Mouse (Mus musculus) embryonic stem cell, embryonic (primary cell): ENCODE data around the gene Rbfox1.

Experiments used
- CTCF ChIA-PET, 4 experiments: fragments of 300-600 bp in 2 of 4; fragments of 350-600 bp in 2 of 4; sonication (Branson Sonifier 250); formaldehyde crosslinking; loops; one replicate each; lab custom pipeline; 2022; ENCODE audit warnings: inconsistent platforms in 2 of 4; lab: Charles Lee
- POLR2A ChIA-PET, 4 experiments: fragments of 300-600 bp in 2 of 4; fragments of 350-600 bp in 2 of 4; sonication (Branson Sonifier 250); formaldehyde crosslinking; loops; one replicate each; lab custom pipeline; 2022; ENCODE audit warnings: antibody characterized with exemption in 4 of 4, inconsistent platforms in 1 of 4; lab: Charles Lee

Rbfox1 gene

DNA sequence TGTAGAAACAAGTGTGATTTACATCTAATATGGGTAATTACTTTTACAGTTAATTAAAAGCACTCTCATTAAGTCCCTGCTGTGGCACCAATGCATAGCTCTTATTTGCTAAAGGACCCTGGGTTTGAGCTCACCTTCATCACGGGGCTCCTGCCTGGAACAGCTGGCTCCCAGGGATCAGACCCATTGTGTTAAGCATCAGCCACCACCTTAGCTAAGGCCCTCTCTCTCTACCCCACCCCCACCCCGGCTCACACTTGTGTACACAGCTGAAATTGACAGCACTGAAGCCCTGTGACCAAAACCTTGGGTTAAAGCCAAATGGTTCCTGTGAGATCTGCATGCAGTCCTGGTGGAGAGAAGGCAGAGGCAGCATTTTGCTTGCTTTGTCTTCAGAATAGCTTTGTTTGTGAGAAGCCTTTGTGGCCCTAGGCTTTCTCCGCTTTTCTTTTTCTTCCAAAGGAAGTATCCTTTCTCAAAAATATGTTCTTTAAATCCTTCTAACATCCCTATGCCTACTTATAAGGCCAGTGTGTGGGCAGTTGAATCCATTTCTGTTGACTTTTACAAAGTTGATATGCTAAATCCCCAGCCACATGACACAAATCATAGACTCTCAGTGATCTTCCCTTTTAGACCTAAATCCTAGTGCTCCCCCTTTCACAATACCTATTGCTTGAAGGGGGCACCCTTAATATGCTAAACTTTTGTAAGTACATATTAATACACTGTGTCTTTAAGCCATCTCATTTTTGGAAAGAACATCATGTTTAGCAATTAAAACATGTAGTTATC lies 594.7 kb downstream of the Rbfox1 start:
- ChIA-PET CTCF (interaction anchor here (0.5 to 3.3 kb wide), 28 partner anchors 9 to 1921 kb away, joined by 3 to 24 read pairs (median 4); no protein-coding TSS in a partner anchor), POLR2A (interaction anchor here in 2 of 4 experiments (1.2 to 1.5 kb wide), 2 partner anchors 17 to 25 kb away, joined by 3 to 4 read pairs; no protein-coding TSS in a partner anchor)

DNA sequence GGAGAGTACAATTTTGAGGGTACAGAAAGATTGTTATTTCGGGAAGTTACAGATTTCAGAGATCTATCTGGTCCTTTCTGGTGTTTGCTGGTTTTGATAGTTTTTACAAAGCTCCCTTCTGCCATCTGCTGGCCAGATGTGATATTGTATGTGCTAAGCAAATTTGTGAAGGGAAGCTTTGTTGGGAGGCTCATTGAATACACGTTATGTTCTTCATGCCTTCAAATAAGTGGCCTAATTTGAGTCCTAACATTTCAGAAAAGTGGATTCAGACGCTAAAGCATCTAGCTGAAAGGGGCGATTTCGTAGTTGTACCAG lies 595.2 kb downstream of the Rbfox1 start:
- ChIA-PET CTCF (interaction anchor here (0.5 to 3.3 kb wide), 27 partner anchors 9 to 1921 kb away, joined by 3 to 24 read pairs (median 3); no protein-coding TSS in a partner anchor), POLR2A (interaction anchor here in 2 of 4 experiments (1.2 to 1.5 kb wide), 2 partner anchors 16 to 25 kb away, joined by 3 to 4 read pairs; no protein-coding TSS in a partner anchor)

DNA sequence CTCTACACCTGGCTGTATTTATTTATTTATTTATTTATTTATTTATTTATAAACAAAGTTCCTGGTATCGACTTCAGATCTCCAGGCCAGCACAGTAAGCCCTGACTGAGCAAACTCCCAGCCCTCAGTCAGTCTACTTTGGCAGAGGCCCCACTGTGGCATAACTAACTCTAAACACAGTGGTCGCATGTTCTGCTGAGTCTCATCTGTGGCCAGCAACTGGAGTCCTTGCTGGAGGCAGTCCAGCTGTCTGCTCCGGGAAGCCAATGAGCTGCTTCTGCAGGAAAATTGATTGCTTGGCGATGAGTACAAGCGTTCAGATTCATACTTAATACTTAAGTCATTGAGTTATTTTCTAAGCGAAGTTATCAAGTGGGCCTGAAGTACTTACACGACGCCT lies 598.5 kb downstream of the Rbfox1 start:
- CTCF ChIA-PET = interaction anchor here in 1 of 4 experiments (1.5 to 1.6 kb wide), 2 partner anchors 19 to 20 kb away, joined by 3 to 4 read pairs; no protein-coding TSS in a partner anchor
- POLR2A ChIA-PET = no interaction called here

DNA sequence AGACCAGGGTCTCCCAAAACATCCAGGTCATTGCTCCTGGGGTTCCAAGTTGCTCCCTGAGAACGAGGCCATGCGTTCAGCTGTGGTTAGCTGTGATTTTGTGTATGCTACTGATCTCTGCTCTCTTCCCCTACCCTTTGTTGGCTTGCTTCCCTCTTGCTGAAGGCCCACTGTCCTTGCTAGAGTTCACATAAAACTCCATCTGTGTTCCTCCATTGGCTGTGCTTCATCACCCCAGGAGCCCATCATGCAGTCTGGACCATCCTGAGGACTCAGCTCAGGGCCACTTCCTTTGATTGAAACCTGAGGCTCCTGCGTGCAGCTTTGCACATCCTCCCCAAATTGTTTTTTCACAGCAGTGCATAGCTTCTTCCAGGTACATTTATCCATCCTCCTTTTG lies 600.5 kb downstream of the Rbfox1 start:
- ChIA-PET CTCF (no interaction called here), POLR2A (no interaction called here)

DNA sequence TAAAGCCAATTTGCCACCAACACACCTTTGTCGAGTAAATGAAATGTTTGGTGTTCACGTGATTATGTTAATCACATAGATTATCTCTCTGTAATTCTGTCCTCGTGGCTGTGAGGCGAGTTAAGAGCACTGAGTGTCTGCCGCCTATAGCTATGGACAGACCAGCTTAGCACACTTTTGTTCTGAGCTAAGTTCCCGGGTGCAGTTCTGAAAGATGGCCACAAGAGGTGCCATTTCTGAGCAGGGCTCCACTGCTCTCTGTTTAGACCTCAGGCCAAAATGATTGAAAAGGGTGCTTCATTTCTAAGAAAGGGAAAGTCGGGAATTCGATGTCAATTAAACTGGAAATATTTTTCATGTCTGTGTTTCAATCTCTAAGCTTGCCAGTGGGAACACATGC lies 617.1 kb downstream of the Rbfox1 start:
- CTCF ChIA-PET = interaction anchor here (0.5 to 3.0 kb wide), 27 partner anchors 8 to 1886 kb away, joined by 3 to 21 read pairs (median 4); no protein-coding TSS in a partner anchor
- POLR2A ChIA-PET = interaction anchor here in 1 of 4 experiments (0.7 kb wide), 1 partner anchor 80 kb away, joined by 3 read pairs; no protein-coding TSS in a partner anchor

DNA sequence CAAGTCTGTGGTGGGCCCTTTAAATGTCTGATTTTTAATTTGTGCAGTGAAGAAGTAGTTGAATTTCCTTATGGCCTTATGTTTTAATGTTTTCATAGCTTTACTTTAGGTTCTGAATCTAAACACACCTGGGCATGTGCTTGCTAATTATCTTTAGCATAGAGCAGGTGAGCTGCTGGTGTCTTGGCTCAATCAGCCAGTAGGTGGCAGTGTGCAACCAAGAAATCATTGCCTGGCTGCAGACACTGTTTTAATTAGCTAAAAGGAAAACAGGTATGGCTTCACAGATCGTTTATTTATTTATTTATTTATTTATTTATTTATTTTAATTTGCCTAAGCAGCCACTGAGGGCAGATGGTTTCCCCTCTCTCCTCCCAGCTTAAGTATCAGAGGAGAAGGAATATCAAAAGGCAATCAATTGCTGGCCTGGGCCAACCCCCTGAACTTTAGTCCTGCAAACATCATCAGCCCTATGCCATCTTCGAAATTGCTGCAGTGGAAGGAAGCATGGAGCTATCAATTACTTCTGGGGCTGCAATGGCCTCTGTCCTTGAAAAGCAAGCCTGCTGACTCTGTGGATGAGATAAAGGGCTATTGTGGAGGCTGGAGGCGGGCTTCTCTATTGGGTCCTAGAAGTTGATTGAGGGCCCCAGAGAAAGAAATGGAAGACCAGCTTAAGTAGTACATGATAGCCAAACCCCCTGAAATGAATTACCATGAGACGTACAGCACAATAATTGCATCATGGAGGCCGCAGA lies 618.6 kb downstream of the Rbfox1 start:
- ChIA-PET POLR2A (interaction anchor here in 2 of 4 experiments (0.6 to 0.9 kb wide), 4 partner anchors 70 to 754 kb away, joined by 3 read pairs; no protein-coding TSS in a partner anchor), CTCF (interaction anchor here (0.5 to 3.0 kb wide), 35 partner anchors 8 to 1830 kb away, joined by 3 to 24 read pairs (median 4); no protein-coding TSS in a partner anchor)

DNA sequence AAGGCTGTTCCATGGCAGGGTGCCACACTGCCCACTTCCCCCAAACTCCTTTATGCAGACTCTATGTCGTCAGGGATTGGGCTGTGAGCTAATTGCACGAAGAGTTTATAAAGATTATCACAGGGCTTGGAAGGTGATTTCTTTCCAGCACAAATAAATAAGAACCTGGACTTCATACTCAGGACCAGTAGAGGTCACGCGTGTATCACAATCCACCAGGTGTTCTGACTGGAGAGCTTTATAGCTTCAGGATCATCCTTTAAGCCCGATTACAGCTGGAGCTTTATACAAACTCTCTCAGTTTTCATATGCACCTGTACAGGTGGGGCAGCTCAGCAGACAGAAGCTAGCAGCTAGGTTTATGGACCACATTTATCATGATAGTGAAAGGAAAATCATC lies 623.8 kb downstream of the Rbfox1 start:
- ChIA-PET CTCF (interaction anchor here in 2 of 4 experiments (1.0 to 1.2 kb wide), 2 partner anchors 29 to 540 kb away, joined by 3 read pairs; no protein-coding TSS in a partner anchor), POLR2A (no interaction called here)

DNA sequence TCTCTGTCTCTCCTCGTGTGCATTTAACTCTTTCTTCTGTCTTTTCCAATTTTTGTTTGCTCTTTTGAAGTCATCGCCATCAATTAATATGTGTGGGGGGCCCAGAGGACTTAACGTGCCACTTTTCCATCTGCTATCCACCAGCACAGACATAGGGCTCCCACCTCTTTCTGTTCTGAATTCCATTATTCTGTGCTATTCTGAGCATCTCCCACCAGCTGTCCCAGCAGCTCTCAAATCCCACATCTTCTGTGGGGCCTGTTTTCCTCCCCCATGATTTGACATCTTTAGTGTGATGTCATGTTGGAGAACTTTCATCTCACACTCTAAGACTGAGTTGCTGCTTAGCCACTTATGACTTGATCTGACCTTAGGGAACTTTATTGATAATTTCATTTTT lies 634.3 kb downstream of the Rbfox1 start:
- ChIA-PET POLR2A (no interaction called here), CTCF (interaction anchor here in 1 of 4 experiments (1.1 kb wide), 1 partner anchor 17 kb away, joined by 4 read pairs; no protein-coding TSS in a partner anchor)

DNA sequence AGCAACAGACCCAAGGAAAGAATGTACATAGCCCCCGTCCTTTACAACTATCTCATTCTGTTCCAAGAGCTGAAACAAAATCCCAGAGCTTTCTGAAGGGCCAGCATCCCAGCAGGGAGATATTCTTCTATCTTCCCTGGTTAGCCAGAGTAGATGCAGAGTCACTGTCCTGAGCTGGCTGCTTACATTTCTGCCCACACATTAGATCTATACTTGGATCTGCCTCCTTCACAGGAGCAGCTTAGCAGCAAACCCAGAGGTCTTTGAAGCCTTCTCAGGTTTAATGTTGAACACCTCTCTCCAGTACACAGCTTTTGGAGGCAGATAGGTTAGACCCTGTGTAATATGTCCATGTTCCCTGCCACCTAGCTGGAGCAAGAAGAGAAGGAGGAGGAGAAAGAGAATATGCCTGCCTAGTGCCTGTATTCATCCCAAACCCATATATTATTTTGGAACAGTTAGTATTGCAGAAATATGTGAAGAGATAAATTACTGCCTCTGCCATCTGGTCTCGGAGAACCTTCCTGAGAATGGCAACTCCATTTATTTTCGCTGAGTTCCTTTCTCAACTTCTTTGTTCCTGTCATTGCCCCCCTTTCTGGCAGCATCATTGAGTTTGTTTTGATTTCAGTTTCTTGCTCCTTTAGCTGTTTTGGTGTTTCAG lies 640.5 kb downstream of the Rbfox1 start:
- ChIA-PET POLR2A (no interaction called here), CTCF (no interaction called here)

DNA sequence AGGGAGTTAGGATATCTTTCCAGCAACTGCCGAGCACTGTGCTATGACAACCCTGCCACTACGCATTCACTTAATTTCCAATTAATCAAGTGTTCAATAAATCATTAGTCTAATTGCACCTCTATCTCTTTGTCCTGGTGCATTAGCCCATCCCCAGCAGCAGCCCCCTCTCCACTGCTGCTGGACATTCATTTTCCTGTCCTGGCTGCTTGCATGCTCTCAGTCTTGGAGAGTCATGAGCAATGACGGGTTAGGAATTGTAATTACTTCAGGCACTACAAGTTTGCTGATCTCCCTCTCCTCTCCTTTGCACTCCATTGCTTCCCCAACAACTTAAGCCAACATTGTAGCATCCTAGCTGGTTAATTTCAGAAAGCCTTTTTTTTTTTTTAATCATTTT lies 646.3 kb downstream of the Rbfox1 start:
- POLR2A ChIA-PET = no interaction called here
- CTCF ChIA-PET = no interaction called here

DNA sequence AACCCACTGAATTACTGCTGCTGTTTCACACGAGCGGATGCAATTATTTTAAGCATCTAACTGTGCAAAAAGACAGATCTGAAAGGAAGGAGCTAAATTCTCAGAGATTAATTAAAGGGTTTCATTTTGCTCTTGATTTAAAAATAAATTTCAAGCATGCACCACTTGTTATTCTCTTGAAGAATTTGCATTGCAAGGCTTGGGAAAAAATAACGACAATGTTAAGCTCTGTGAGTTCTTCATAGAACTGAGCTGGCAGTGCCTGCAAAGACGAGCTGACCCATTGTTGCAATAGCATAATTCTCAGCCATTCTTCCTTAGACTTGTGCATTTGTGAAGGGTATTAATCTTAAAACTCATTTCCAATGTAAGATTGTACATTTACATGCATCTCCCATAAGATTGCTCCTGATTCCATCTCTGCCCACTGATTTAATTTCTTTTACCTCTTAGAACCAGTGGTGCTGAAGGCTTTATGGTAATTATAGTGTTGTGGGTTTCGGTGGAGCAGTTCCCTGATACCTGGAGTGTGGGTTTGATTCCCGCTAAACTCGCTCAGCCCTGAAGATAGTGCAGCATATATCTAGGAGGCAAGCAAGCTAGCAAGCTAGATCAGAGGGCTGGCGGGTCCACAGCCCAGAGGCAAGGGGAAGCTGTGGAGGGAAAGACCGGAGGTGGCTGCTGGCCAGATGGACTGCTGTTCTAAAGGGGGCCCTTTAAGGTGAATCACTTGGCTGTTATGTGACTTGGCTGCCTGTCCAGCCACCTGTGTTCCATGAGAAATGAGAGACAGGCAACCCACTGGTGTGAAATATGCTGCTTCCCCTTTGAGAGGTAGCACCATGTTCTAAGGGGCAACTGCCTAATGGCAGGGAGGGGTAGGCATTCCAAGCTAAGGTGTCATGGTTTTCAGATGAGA lies 647.2 kb downstream of the Rbfox1 start:
- ChIA-PET POLR2A (no interaction called here), CTCF (no interaction called here)

DNA sequence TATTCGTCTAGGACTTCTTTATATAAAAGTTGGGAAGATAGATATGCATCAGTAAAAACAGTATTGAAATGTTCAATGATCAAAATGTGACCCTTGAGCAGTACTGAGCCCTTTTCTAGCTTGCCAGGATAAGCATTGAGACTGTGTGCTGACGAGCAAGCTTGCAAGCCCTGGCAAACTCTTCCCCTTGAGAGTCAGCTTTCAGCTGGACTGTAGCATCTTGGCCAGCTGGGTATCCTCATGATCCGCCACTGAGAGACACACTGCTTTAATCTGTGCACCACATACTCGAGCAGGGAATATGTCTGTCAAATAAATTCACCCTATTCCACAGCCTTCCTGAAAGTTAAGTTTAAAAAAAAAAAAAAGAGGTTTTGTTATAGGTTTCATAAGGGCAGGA lies 670.6 kb downstream of the Rbfox1 start:
- CTCF ChIA-PET = no interaction called here
- POLR2A ChIA-PET = no interaction called here

DNA sequence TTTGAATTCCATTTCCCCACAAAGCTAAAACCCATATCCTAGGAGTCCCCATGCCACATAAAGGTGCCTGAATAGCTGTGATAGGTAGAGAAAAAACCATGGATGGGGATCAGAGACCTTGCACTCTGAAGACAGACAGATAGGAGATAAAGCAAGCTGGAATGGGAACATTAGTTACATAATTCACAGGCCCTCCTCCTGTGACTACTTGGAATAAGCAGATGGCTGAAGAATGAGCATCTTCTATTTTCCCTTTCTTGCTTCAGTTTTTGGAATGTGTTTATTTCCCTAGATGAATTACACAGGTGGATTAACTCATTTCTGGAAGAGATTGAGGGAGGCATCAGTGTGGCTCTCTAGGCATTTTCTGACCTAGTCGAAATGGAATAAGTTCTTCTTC lies 672.6 kb downstream of the Rbfox1 start:
- ChIA-PET CTCF (interaction anchor here in 1 of 4 experiments (1.0 kb wide), 1 partner anchor 54 kb away, joined by 3 read pairs; no protein-coding TSS in a partner anchor), POLR2A (no interaction called here)

DNA sequence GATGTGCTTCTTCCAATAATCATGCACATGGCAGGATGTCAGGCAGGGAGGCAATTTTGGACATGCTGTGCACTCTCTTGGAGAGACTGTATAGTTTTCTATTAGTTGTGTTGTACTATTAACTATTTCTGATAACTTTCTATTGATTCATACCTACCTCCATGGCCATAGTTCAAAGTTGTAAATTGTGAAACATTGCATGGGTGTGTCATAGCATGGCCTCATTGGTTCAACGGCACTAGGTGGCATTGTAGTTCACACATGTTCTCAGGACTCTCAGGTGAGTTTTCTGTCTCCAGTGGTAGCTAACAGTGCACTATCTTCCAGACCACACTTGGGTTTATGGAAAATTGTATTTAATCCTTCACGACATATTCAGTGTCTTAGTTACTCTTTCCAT lies 699.5 kb downstream of the Rbfox1 start:
- POLR2A ChIA-PET = no interaction called here

DNA sequence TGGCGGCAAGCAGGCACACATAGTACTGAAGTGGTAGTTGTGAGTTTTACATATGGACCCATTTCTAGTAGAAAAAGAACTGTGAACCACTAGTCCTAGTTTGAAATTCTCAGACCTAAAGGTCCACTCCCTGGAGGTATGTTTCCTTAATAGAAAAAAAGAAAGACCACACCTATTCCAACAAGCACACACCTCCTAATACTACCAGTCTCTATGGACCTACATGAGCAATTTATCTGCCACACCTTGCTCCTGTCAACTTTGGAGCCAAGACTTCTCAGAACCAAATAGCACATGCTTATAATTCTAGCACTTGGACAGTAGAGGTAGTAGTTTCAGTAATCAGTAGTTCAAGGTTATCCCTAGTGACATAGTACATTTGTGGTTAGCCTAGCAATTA lies 700.0 kb downstream of the Rbfox1 start:
- CTCF ChIA-PET = no interaction called here
- POLR2A ChIA-PET = no interaction called here

More for the DNA sequence above, 699.5 kb downstream of the Rbfox1 start:
- CTCF ChIA-PET = no interaction called here

DNA sequence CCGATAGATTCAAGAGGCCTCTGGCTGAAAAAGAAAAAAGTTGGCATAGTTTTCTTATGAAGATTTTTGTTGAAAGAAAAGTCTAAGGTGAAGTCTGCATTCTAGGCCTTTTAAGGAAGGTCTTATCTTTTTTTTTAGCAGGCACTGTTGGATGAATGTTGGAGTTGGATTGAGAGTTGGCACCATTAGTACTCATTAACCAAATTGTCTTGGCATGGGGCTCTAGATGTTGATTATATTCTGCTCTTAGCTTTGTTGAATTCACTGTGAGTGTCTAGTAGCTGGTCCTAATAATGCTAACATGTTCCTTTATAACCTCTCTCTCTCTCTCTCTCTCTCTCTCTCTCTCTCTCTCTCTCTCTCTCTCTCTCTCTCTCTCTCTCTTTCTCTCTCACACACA lies 731.4 kb downstream of the Rbfox1 start:
- CTCF ChIA-PET = interaction anchor here in 1 of 4 experiments (0.6 kb wide), 1 partner anchor 375 kb away, joined by 6 read pairs; no protein-coding TSS in a partner anchor

DNA sequence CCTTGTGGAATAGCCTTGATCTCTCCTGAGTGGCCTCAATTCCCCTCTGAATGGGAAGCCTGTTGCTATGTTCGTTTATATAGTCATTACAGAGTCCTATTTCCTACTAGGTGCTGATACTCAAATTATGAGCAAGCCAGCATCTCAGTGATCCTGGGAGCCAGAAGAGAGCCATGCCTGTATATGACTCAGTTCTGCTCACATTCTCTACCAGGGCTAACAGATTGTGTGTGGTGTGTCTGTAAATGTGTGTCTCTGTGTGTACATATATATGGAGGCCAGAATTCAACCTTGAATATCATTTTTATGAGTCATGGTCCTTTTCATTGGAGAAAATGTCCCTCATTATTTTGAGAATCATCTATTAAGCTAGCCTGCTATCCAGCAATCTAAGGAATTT lies 755.2 kb downstream of the Rbfox1 start:
- POLR2A ChIA-PET = no interaction called here

More for the DNA sequence above, 731.4 kb downstream of the Rbfox1 start:
- POLR2A ChIA-PET = no interaction called here

DNA sequence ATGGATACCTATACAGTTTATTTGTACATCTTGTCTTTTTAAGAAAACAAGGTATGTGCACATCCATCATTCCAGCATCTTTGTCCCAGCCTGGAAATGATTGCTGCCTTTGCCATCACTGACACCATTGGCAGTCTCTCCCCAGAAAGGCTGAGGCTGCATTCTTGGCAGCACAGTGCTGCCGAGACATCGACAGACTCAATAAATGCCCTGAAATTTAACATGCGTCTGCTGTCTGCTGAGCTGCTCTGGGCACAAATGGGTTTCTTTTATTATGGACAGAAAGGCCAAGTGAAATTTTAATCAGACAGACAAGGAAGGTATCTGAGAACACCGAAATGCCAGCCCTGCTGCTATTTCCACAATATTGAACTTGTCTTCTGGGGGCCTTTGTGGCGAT lies 761.8 kb downstream of the Rbfox1 start:
- ChIA-PET CTCF (no interaction called here), POLR2A (no interaction called here)

More for the DNA sequence above, 755.2 kb downstream of the Rbfox1 start:
- CTCF ChIA-PET = no interaction called here
